Mouse (Mus musculus): ENCODE results near the gene Mettl7a2. TPM values are rescaled to one million over a fixed set of nuclear protein-coding genes. Genes with fewer than 3 reads are reported as not detected.

Mettl7a2 gene
- polyA plus RNA-seq, 1 experiment from 2014 or later = not detected

DNA sequence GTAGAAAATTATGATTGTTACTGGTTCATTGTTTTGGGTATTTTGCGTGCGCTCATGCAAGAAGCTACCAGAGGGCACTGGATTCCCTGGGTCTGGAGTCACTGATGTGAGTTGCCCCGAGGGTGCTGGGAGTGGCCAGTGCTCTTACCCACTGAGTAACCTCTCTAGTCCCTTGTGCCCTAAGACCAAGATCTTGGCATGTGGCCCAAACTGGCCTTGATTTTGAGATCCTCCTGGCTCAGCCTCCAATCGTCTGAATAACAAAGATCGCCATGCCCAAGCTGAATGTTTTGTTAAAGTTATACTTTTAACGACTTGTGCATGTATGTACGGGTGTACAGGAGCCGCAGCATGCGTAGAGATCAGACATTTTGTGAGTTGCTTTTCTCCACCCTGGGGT is 32.7 kb downstream of the Mettl7a2 start:
- H3K9ac ChIP-seq (replicated peaks) = no peak overlapping the region
- no peak for ATAC-seq (ENCODE audit: low FRiP score)
- H3K9me3 ChIP-seq (replicated peaks) = no peaks in the 10 kb centered on the region
- H3K4me2 ChIP-seq = no peak overlapping the region
- H3K4me3 ChIP-seq (replicated peaks) = no peak overlapping the region
- H3K27ac ChIP-seq (replicated peaks) = no peak overlapping the region
- H3K4me1 ChIP-seq = no peaks in the 10 kb centered on the region
- no peaks in the 10 kb centered on the region for H3K27me3 ChIP-seq (replicated peaks)
- 90% methylated on average over 9 of the region's 9 CpGs for WGBS
- H3K36me3 ChIP-seq = no peaks in the 10 kb centered on the region

- Histone ChIP-seq H3K4me2 (no peak overlapping the region), H3K4me1 (no peaks in the 10 kb centered on the region), H3K27me3 (replicated peaks) (no peaks in the 10 kb centered on the region), H3K36me3 (no peaks in the 10 kb centered on the region), H3K9ac (replicated peaks) (no peak overlapping the region), H3K9me3 (replicated peaks) (no peaks in the 10 kb centered on the region), H3K27ac (replicated peaks) (no peak overlapping the region), H3K4me3 (replicated peaks) (no peak overlapping the region)
- WGBS = 94% methylated on average over 17 of the region's 17 CpGs
- ATAC-seq (ENCODE audit: low FRiP score) = no peak
These were observed 34.7 kb downstream of the Mettl7a2 start for GRCm38 (mm10) chr15:100387544-100388223.

GRCm38 (mm10) chr15:100388224-100388835 is 35.3 kb downstream of the Mettl7a2 start:
- ATAC-seq (ENCODE audit: low FRiP score) = no peak
- WGBS = 90% methylated on average over 16 of the region's 16 CpGs

DNA sequence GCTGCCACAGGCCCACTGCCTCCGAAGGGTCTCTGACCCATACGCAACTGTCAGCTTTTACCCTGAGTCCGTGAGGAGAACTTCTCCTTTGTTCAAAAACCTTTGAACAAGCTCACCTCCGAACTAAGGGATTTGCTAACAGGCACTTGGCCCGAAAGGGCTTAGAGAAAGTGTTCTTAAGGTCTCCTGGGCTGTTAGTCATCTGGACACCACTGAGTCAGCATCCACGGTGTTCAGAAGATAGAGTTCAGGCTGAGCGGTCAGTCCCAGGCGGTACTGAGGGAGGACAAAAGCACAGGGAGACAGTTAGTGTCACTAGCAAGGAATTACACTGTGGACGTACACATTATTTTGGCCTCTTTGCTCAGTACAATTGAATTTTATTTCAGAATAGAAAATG is 35.9 kb downstream of the Mettl7a2 start:
- H3K27ac ChIP-seq (replicated peaks) = no peak overlapping the region
- 60% methylated on average over 9 of the region's 9 CpGs for WGBS
- ATAC-seq (ENCODE audit: low FRiP score) = no peak
- H3K9ac ChIP-seq (replicated peaks) = no peak overlapping the region
- no peak overlapping the region for H3K4me2 ChIP-seq
- H3K4me1 ChIP-seq = no peaks in the 10 kb centered on the region
- H3K4me3 ChIP-seq (replicated peaks) = no peak overlapping the region
- H3K27me3 ChIP-seq (replicated peaks) = no peaks in the 10 kb centered on the region
- no peaks in the 10 kb centered on the region for H3K9me3 ChIP-seq (replicated peaks)
- H3K36me3 ChIP-seq = peaks cover 5% of the 10 kb centered on the region

More at GRCm38 (mm10) chr15:100388224-100388835, 35.3 kb downstream of the Mettl7a2 start:
- Histone ChIP-seq H3K4me1 (no peaks in the 10 kb centered on the region), H3K9ac (replicated peaks) (no peak overlapping the region), H3K27ac (replicated peaks) (no peak overlapping the region), H3K4me2 (no peak overlapping the region), H3K27me3 (replicated peaks) (no peaks in the 10 kb centered on the region), H3K36me3 (no peaks in the 10 kb centered on the region; the same call in 1 of the 2 replicates), H3K4me3 (replicated peaks) (no peak overlapping the region), H3K9me3 (replicated peaks) (no peaks in the 10 kb centered on the region)

- Histone ChIP-seq H3K27ac (replicated peaks) (no peak overlapping the region), H3K9me3 (replicated peaks) (no peaks in the 10 kb centered on the region), H3K9ac (replicated peaks) (no peak overlapping the region), H3K27me3 (replicated peaks) (no peaks in the 10 kb centered on the region), H3K36me3 (peaks cover 27% of the 10 kb centered on the region), H3K4me1 (no peaks in the 10 kb centered on the region), H3K4me3 (replicated peaks) (no peak overlapping the region), H3K4me2 (no peak overlapping the region)
- WGBS = 85% methylated on average over 7 of the region's 7 CpGs
- ATAC-seq (ENCODE audit: low FRiP score) = no peak
These were observed 38.1 kb downstream of the Mettl7a2 start for GRCm38 (mm10) chr15:100391066-100391465.

- Histone ChIP-seq H3K9me3 (replicated peaks) (no peaks in the 10 kb centered on the region), H3K9ac (replicated peaks) (no peak overlapping the region), H3K4me2 (no peak overlapping the region), H3K4me1 (no peaks in the 10 kb centered on the region), H3K4me3 (replicated peaks) (no peak overlapping the region), H3K27ac (replicated peaks) (no peak overlapping the region), H3K36me3 (peaks cover 33% of the 10 kb centered on the region), H3K27me3 (replicated peaks) (no peaks in the 10 kb centered on the region)
- ATAC-seq (ENCODE audit: low FRiP score) = no peak
- WGBS = 95% methylated on average over 7 of the region's 7 CpGs
These were observed 38.6 kb downstream of the Mettl7a2 start for GRCm38 (mm10) chr15:100391599-100391998.

DNA sequence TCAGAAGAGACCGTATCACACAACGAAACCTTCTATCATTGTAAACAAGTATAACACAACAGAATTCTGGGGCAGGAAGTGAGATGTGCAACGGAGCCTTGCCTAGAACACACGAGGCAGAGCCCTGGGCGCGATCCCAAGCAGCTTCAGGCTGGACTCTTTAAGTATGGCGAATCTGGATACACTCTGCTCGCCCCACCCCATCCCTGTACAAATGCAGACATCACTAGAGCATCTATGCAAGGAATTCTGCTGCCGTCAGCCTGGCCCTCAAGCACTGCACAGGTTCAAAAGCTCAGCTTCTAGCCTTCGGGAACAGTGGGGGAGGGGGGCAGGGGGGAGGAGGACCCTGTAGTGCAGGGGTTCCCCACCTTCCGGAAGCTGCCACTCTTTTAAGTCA is 40.0 kb downstream of the Mettl7a2 start:
- no peaks in the 10 kb centered on the region for H3K9me3 ChIP-seq (replicated peaks)
- no peaks in the 10 kb centered on the region for H3K4me1 ChIP-seq
- H3K4me3 ChIP-seq (replicated peaks) = no peak overlapping the region
- H3K27me3 ChIP-seq (replicated peaks) = no peaks in the 10 kb centered on the region
- ATAC-seq (ENCODE audit: low FRiP score) = no peak
- H3K4me2 ChIP-seq = no peak overlapping the region
- H3K36me3 ChIP-seq = peaks cover 47% of the 10 kb centered on the region
- H3K27ac ChIP-seq (replicated peaks) = no peak overlapping the region
- 81% methylated on average over 11 of the region's 11 CpGs for WGBS
- H3K9ac ChIP-seq (replicated peaks) = no peak overlapping the region

- Histone ChIP-seq H3K9ac (replicated peaks) (no peak overlapping the region), H3K4me3 (replicated peaks) (no peak overlapping the region), H3K4me1 (no peaks in the 10 kb centered on the region), H3K9me3 (replicated peaks) (no peaks in the 10 kb centered on the region), H3K36me3 (peaks cover 71% of the 10 kb centered on the region), H3K27me3 (replicated peaks) (no peaks in the 10 kb centered on the region), H3K27ac (replicated peaks) (no peak overlapping the region), H3K4me2 (no peak overlapping the region)
- ATAC-seq (ENCODE audit: low FRiP score) = no peak
- WGBS = 96% methylated on average over 3 of the region's 3 CpGs
These were observed 42.6 kb downstream of the Mettl7a2 start for GRCm38 (mm10) chr15:100395561-100395960.

DNA sequence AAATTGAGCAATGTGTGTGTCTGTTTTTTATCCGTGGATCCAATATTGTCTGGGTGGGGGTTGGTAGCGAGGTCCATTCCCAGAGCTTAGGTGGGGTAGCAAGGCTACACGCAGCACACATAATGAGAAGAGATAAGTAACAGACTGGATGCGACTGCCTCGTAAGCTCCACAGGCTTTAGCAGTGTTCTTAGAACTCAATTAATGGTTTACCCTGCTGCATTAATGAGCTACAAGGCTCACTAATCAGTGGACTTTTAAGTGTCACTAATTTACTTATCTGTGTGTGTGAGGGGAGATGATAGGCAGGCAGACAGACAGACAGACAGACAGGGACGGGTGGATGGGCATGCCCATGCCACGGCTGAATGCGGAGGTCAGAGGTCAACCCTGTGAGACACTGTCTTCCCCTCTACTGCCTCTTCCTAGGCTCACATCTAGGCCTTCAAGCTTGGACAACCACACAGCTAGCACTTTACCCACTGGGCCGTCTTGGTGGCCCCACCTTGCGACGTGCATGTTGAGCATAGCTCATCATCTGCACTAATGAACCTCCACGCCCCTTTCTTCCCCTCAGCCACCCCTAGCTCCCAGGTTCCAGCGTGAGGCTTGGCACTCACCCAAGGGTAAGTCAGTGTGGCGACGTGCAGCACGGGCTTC is 47.7 kb downstream of the Mettl7a2 start:
- H3K9ac ChIP-seq (replicated peaks) = no peak overlapping the region
- H3K4me2 ChIP-seq = no peak overlapping the region
- WGBS = 88% methylated on average over 16 of the region's 16 CpGs
- H3K4me3 ChIP-seq (replicated peaks) = no peak overlapping the region
- H3K4me1 ChIP-seq = no peaks in the 10 kb centered on the region
- H3K27ac ChIP-seq (replicated peaks) = no peak overlapping the region
- ATAC-seq (ENCODE audit: low FRiP score) = no peak
- H3K9me3 ChIP-seq (replicated peaks) = no peaks in the 10 kb centered on the region
- peaks cover 95% of the 10 kb centered on the region for H3K36me3 ChIP-seq
- H3K27me3 ChIP-seq (replicated peaks) = no peaks in the 10 kb centered on the region

GRCm38 (mm10) chr15:100401811-100402210 is 48.8 kb downstream of the Mettl7a2 start:
- Histone ChIP-seq H3K36me3 (peaks cover 91% of the 10 kb centered on the region), H3K4me1 (no peaks in the 10 kb centered on the region), H3K27ac (replicated peaks) (no peak overlapping the region), H3K9me3 (replicated peaks) (no peaks in the 10 kb centered on the region), H3K4me3 (replicated peaks) (no peak overlapping the region), H3K9ac (replicated peaks) (no peak overlapping the region), H3K4me2 (no peak overlapping the region), H3K27me3 (replicated peaks) (no peaks in the 10 kb centered on the region)
- no peak for ATAC-seq (ENCODE audit: low FRiP score)
- 97% methylated on average over 4 of the region's 4 CpGs for WGBS

DNA sequence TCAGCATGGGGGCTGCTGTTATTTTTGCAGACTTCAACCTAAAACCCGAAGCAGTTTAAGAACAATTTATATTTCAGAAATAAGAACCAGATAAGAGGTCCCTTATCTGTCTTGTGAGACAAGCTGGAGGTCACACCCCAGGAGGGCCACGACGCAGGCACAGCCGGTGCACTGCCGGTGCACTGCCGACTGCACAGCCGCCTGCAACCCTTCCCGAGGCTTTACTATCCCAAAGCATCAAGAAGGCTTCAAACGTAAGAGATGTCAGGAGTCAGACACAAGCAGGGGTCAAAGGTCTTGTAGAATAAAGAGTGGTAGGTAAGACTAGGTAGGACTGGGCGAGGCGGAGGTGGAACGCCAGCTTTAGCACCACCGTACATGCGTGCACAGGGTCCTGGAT is 49.3 kb downstream of the Mettl7a2 start:
- Histone ChIP-seq H3K9me3 (replicated peaks) (no peaks in the 10 kb centered on the region), H3K4me1 (no peaks in the 10 kb centered on the region), H3K27ac (replicated peaks) (no peak overlapping the region), H3K9ac (replicated peaks) (no peak overlapping the region), H3K4me2 (no peak overlapping the region), H3K4me3 (replicated peaks) (no peak overlapping the region), H3K27me3 (replicated peaks) (no peaks in the 10 kb centered on the region), H3K36me3 (peaks cover 88% of the 10 kb centered on the region)
- 94% methylated on average over 14 of the region's 14 CpGs for WGBS
- ATAC-seq (ENCODE audit: low FRiP score) = no peak

DNA sequence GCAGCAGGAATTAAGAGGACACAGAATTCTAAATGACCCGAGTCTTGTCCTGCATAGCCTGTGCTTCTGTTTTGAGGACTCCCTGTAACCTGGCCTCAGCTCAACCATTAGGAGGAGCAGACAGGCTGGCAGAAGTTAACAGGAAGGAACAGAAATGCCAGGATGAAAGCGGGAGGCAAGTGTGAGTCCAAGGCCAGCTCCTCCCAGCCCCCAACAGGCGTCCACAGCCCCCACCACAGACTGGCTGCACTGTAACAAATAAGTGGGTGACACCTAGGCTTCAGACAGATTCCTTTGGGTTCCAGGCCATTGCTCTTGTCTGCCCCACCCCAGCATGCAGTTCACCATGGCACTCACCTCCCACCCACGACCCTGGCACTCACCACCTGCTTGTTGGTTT is 49.8 kb downstream of the Mettl7a2 start:
- no peak overlapping the region for H3K4me2 ChIP-seq
- no peaks in the 10 kb centered on the region for H3K9me3 ChIP-seq (replicated peaks)
- no peak overlapping the region for H3K27ac ChIP-seq (replicated peaks)
- H3K36me3 ChIP-seq = peaks cover 86% of the 10 kb centered on the region
- no peak overlapping the region for H3K4me3 ChIP-seq (replicated peaks)
- WGBS = 93% methylated on average over 4 of the region's 4 CpGs
- H3K27me3 ChIP-seq (replicated peaks) = no peaks in the 10 kb centered on the region
- ATAC-seq (ENCODE audit: low FRiP score) = no peak
- H3K4me1 ChIP-seq = no peaks in the 10 kb centered on the region
- no peak overlapping the region for H3K9ac ChIP-seq (replicated peaks)

All from neural tube, embryonic 15.5 days (tissue).